Mouse (Mus musculus): ENCODE results near the gene Olfr24. TPM values are rescaled to one million over a fixed set of nuclear protein-coding genes. Genes with fewer than 3 reads are reported as not detected.
"Not testable (repeated sequence)": the region's sequence is repeated elsewhere in the genome, so short reads cannot be mapped to it uniquely, and the experiment has no call there.

Gene Olfr24
- not detected in 2 replicates for total RNA-seq (2014; fragmentation: Nextera tagmentation)
- total RNA-seq (2017), result not detected in 2 replicates

DNA sequence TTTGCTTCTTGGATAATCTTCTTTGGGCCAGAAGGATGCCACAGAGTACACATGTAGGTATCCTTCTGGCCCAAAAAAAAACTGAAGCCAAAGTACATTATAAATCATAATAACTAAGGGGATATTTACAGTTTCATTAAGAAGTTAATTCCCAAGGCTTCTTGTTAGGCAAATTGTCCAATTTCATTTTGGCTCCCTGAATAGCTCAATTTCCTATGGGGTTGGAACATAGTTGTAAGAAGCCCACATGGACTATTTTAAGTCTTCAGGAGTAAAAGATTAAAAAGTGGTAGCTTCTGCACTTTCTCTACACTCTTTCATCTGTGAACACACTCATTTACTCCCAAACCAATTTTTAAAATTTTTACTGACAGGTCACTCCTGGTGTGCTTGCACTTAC, at the start of gene Olfr24:
TSS of gene Olfr24 (minus strand) at position 101 of the 400 bp plus-strand sequence.
- ATAC-seq (replicated peaks; ENCODE audit: low FRiP score, low TSS enrichment, poor library complexity, severe bottlenecking), result no peak

DNA sequence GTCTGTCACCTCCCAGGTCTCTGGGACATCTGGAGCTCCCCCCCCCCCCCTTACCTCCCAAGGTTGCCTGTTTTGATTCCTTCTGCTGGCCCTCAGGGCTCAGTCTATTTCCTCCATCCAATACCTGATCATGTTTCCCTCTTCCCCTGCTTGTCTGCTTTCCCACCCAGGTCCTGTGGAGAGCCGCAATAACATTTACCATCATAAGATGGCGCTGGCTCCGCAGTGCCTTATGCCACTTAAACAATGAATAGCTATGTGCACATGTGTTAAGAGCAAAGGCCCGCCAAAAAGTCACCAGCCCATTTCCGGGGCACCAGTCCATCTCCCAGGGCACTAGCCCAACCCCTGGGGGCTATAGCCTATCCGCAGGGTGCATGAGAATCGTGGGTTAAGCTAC, 21.5 kb upstream of the Olfr24 start:
- no peak for ATAC-seq (replicated peaks; ENCODE audit: low FRiP score, low TSS enrichment, poor library complexity, severe bottlenecking)

DNA sequence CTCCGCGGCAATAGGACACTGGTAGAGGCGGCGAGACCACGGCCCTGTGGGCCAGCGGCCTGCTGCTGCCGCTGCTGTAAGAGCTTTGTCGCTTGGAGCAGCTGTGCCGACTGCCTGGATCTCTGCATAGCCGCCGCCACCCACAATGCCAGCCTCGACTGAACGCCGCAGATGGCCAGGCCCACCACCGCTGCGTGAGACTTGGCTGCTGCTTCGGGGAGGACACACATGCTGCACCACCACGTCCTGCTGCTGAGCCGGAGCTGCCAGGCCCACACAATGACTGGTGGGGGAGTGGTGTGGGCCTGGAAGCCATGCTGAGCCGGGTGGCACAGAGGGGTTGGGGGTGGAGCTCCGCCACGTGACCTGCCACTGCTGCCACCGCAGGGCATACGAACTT, 15.7 kb upstream of the Olfr24 start:
- no peak for ATAC-seq (replicated peaks; ENCODE audit: low FRiP score, low TSS enrichment, poor library complexity, severe bottlenecking)

DNA sequence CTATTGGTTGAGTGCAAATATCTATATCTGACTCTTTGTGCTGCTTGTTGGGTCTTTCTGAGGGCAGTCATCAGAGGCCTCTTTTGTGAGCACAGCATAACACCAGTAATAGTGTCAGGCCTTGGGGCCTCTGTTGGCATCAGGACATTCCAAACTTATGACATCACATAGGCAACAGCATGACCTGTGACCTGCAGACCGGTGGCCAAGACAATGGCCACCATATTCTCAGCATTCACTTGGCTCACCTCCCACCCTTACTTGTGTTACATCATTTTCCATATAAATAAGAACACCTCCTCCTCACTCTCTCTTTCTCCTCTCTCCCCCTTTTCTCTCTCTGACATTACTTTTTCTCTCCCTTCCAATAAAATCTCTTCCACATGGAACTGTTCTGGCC, 15.2 kb upstream of the Olfr24 start:
- ATAC-seq (replicated peaks; ENCODE audit: low FRiP score, low TSS enrichment, poor library complexity, severe bottlenecking), result no peak

DNA sequence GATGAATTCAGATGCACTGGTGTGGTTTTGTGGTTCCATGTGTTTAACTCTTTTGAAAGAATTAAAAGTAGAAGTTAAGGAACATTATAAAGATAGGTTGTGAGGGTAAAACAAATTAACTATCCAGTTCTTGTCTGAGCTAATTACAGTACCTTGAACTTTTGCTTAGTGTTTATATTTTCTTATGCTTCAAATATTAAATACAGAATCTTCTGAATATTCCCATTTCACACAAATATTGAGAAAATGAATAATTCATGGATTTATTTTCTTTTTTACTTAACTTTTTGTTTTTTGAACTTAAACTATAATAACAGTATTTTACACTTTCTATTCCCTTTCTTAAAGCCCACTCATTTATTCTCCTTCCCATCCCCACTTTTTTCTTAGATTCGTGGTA, 8.2 kb downstream of the Olfr24 start:
- no peak for ATAC-seq (replicated peaks; ENCODE audit: low FRiP score, low TSS enrichment, poor library complexity, severe bottlenecking)

DNA sequence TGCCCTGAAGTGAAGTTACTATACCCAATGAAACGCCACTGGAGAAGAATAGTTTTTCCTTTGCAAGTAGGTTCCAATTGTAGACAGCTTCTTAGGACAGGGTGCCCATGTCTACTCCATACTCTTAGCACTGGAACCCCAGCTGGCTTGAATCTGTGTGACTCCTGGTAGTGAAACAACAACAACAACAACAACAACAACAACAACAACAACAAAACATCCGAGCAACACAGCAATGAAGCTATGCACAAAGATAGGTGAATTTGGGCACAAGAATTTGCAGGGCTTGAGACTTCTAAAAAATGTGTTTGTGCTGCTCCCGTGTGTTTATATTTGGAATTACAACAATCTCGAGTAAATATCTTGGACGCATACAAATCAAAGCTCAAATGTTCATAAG, 19.2 kb downstream of the Olfr24 start:
- no peak for ATAC-seq (replicated peaks; ENCODE audit: low FRiP score, low TSS enrichment, poor library complexity, severe bottlenecking)

DNA sequence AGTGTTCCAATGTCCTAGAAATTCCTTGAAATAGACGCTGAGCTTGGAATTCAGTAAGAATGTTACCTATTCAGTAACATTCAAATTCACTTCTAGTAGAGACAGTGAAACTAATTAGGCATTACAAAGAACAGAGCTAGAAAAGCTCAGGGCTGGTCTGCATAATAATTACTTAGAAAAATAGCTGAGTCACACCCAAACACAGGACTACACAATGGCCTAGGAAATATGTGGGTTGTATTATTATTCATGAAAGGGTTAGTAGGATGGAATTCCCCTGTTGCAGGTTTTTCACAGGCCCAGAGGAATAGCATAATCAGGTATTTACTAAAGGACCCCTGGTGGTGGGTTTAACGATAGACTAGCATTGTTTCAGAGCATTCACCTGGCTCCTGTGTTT, 29.6 kb downstream of the Olfr24 start:
- not testable (repeated sequence) for ATAC-seq (replicated peaks; ENCODE audit: low FRiP score, low TSS enrichment, poor library complexity, severe bottlenecking)

DNA sequence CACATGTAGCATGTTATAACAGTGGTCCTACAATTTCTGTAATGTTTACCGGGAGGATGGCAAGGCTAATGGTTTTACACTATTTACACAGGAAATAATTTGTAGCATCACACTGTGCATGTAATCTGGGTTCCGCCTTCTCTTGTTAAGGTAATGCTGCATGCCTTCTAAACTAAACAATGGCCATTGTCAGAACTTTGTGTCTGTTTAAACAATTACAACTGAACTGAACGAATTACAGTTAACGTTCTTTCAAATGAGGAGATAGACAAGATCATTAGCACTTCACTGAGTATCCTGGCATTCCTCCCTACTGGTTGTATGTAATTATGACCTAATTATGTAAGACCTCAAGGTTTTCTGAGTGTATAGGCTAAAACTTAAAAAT, 41.1 kb downstream of the Olfr24 start:
- ATAC-seq (replicated peaks; ENCODE audit: low FRiP score, low TSS enrichment, poor library complexity, severe bottlenecking), result no peak

DNA sequence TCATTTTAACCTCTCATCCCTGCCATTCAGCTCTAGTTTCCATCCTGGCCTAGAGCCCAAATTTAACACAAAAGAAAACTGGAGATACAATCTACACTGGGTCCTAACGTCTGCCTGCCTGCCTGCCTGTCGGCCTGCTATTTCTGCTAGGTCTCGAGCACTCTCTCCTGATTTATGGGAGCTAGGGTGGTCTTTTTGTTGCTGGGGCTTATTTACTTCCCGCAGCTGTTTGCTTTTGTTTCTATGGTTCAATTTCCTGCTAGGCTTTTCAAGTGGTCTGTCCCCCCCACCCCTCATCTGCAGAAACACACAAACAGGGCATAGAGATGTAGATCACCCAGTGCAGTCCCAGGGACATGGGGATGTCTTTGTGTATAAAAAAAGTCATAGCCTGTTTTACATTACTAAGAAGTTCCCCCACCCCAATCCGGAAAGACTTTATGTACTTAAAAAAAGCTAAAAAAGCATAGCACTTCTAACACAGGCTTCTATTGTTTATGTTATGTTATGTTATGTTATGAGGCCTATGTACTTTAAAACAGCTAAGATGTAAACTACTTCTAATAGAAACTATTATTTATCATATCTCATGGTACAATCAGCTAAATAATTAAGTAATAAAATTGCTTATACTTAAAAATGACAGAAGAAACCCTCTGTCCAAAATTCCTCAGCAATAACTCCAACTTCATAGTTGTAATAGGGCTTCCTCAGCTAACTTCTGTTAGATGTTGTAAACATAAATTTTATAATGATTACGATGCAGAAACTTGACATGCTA, 41.7 kb downstream of the Olfr24 start:
- no peak for ATAC-seq (replicated peaks; ENCODE audit: low FRiP score, low TSS enrichment, poor library complexity, severe bottlenecking)

DNA sequence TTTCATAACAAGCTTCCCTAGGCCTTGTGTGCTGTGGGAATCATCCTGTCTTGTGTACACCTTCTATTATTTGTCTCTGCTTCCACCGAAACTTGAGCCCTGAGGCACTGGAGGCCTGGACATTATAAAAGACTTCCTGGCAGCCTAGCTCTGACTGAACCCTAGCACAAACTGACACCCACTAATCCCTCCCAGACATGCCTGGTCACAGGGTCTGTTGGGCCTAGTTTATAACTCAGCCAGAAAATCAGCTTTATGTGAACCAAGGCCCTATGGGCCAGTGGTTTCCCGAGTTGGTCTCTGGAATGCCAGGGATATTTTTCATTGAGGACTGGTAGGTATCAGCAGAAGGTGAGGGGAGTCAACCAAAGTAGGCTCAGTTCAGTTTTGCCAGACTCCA, 42.8 kb downstream of the Olfr24 start:
- ATAC-seq (replicated peaks; ENCODE audit: low FRiP score, low TSS enrichment, poor library complexity, severe bottlenecking), result no peak

DNA sequence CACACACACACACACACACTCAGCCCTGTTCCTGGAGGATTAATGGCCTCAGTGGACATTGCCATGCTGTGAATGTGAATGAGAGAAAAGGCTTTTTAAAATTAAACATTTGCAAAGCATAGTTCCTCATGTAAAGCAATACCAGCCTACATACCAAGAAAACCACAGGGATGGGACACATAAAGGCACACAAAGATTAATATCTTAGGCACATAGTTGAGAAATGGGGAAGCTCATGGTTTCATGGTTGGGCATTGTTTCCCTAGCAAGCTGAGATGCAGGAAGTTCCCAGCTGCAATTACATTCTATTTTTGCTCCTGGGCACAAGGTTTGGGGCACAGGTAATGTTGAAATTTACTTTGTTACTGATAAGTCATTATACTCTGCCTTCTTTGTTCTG, 58.2 kb downstream of the Olfr24 start:
- ATAC-seq (replicated peaks; ENCODE audit: low FRiP score, low TSS enrichment, poor library complexity, severe bottlenecking), result no peak

Other genes starting within 250 kb of the Olfr24 start
- not detected in 2 replicates for gene Muc16, start 89.5 kb downstream of the Olfr24 start, total RNA-seq (2014; fragmentation: Nextera tagmentation)
- gene Muc16, start 89.5 kb downstream of the Olfr24 start, total RNA-seq (2017), result not detected in 2 replicates
- gene Olfr828, start 55.5 kb upstream of the Olfr24 start, total RNA-seq (2014; fragmentation: Nextera tagmentation), result not detected in 2 replicates
- not detected in 2 replicates for gene Olfr828, start 55.5 kb upstream of the Olfr24 start, total RNA-seq (2017)
- gene Olfr829, start 90.9 kb upstream of the Olfr24 start, total RNA-seq (2014; fragmentation: Nextera tagmentation), result not detected in 2 replicates
- gene Olfr829, start 90.9 kb upstream of the Olfr24 start, total RNA-seq (2017), result not detected in 2 replicates
- not detected in 2 replicates for gene Olfr830, start 110.7 kb upstream of the Olfr24 start, total RNA-seq (2014; fragmentation: Nextera tagmentation)
- not detected in 2 replicates for gene Olfr830, start 110.7 kb upstream of the Olfr24 start, total RNA-seq (2017)
- not detected in 2 replicates for gene Olfr832, start 173.1 kb upstream of the Olfr24 start, total RNA-seq (2014; fragmentation: Nextera tagmentation)
- not detected in 2 replicates for gene Olfr832, start 173.1 kb upstream of the Olfr24 start, total RNA-seq (2017)
- not detected in 2 replicates for gene Olfr834, start 224.0 kb upstream of the Olfr24 start, total RNA-seq (2014; fragmentation: Nextera tagmentation)
- not detected in 2 replicates for gene Olfr834, start 224.0 kb upstream of the Olfr24 start, total RNA-seq (2017)

Data from megakaryocyte-erythroid progenitor cell, adult 5-6 weeks (primary cell).